Mouse (Mus musculus) spleen, adult 2 months (tissue): Measurements from ENCODE around the gene Rpsa.

Experiments
- CTCF ChIP-seq: fragments of 200-500 bp; IDR thresholded peaks from 2 replicates; pipeline ENCODE4 v1.5.1; 2011; ENCODE audit warnings: mild to moderate bottlenecking, inconsistent platforms; ENCODE audit not compliant: insufficient read depth, insufficient read length, insufficient replicate concordance; ENCODE audit errors: extremely low read depth
- POLR2A ChIP-seq: fragments of 200-500 bp; IDR thresholded peaks from 2 replicates; pipeline ENCODE4 v1.6.1; 2011; ENCODE audit warnings: low read depth, low read length, inconsistent platforms

GRCm38 (mm10) chr9:120095886-120096285, 31.6 kb upstream of the Rpsa start:
- TF ChIP-seq POLR2A (no peak), CTCF (no peak)
